Mouse (Mus musculus) G1E (cell line): ENCODE results near the gene Gm17268. TPM values are rescaled to one million over a fixed set of nuclear protein-coding genes. Genes with fewer than 3 reads are reported as not detected.

Experiments used
- ATAC-seq: 2 replicates; pipeline ENCODE4 v1.8.0; 2016; ENCODE audit warnings: mild to moderate bottlenecking; ENCODE audit not compliant: insufficient number of reproducible peaks, poor library complexity, low FRiP score, severe bottlenecking; ENCODE audit errors: extremely low read depth
- DNase-seq: peaks from one replicate; pipeline ENCODE4 v3.0.0; 2012; ENCODE audit warnings: low spot score
- H3K27me3 ChIP-seq: 2 replicates; pipeline ENCODE4 v1.6.1; 2012; ENCODE audit warnings: mild to moderate bottlenecking, low read length, inconsistent platforms; ENCODE audit not compliant: insufficient read depth
- H3K36me3 ChIP-seq: replicated peaks from 2 replicates; pipeline ENCODE3; 2012; ENCODE audit warnings: mild to moderate bottlenecking, inconsistent platforms
- H3K4me1 ChIP-seq: 2 replicates; pipeline ENCODE4 v1.6.1; 2012; ENCODE audit warnings: low read depth, low read length, inconsistent platforms, mixed read lengths; ENCODE audit not compliant: insufficient read depth
- H3K4me3 ChIP-seq: 2 replicates; pipeline ENCODE4 v1.5.1; 2012; ENCODE audit warnings: low read depth, mild to moderate bottlenecking, inconsistent platforms, low read length, moderate library complexity, mixed read lengths
- H3K9me3 ChIP-seq: replicated peaks from 2 replicates; pipeline ENCODE4 v1.6.1; 2012; ENCODE audit warnings: inconsistent platforms
- CTCF ChIP-seq: IDR thresholded peaks from 2 replicates; pipeline ENCODE4 v1.5.1; 2012; ENCODE audit warnings: low read depth, low read length, inconsistent platforms, mixed read lengths
- GATA1 ChIP-seq: IDR thresholded peaks from 2 replicates; pipeline ENCODE4 v1.6.1; 2012; ENCODE audit warnings: borderline replicate concordance, low read length, inconsistent platforms, mixed read lengths
- GATA2 ChIP-seq: IDR thresholded peaks from 2 replicates; pipeline ENCODE4 v1.6.1; 2012; ENCODE audit warnings: low read depth, low read length, inconsistent platforms, borderline replicate concordance
- POLR2AphosphoS5 ChIP-seq: IDR thresholded peaks from 2 replicates; pipeline ENCODE4 v1.6.1; 2012; ENCODE audit warnings: low read depth, low read length, inconsistent platforms; ENCODE audit not compliant: insufficient replicate concordance
- TAL1 ChIP-seq: conservative IDR thresholded peaks from 2 replicates; pipeline ENCODE4 v1.6.1; 2012; ENCODE audit warnings: low read depth, low read length, inconsistent platforms, mixed read lengths
- polyA plus RNA-seq: library from polyadenylated mRNA; stranded (reverse); fragments of >175 nt; gene quantifications from 2 replicates; pipeline ENCODE4 v1.2.3, GENCODE M21; 2012
- total RNA-seq, 2 experiments: library from RNA; stranded (forward) in 1 of 2; stranded (reverse) in 1 of 2; fragments of 200-1000 nt in 1 of 2; fragments of >200 nt in 1 of 2; fragmentation: Nextera tagmentation in 1 of 2; gene quantifications; 2 replicates each; pipeline ENCODE4 v1.2.3; 2014 to 2017

Gm17268 gene
- total and polyA plus RNA-seq, 3 experiments, result not detected

GRCm38 (mm10) chr11:82034446-82034845 is 3.9 kb downstream of the Gm17268 start:
- no peak overlapping the region for H3K4me3 ChIP-seq
- no peaks in the 10 kb centered on the region; the same call in 1 of the 2 replicates for H3K27me3 ChIP-seq
- TF ChIP-seq GATA2 (no peak), GATA1 (no peak), TAL1 (no peak), CTCF (no peak), POLR2AphosphoS5 (no peak)
- no peaks in the 10 kb centered on the region for H3K4me1 ChIP-seq
- H3K36me3 ChIP-seq, result no peaks in the 10 kb centered on the region
- ATAC-seq (no peak), DNase-seq (no peak)
- peaks cover 55% of the 10 kb centered on the region for H3K9me3 ChIP-seq

GRCm38 (mm10) chr11:82032678-82033344 is 5.6 kb downstream of the Gm17268 start:
- ATAC-seq, result no peak
- Histone ChIP-seq H3K4me1 (no peaks in the 10 kb centered on the region), H3K27me3 (no peaks in the 10 kb centered on the region; the same call in 1 of the 2 replicates), H3K9me3 (peaks cover 57% of the 10 kb centered on the region), H3K36me3 (no peaks in the 10 kb centered on the region), H3K4me3 (no peak overlapping the region)
- TF ChIP-seq TAL1, result no peak
- DNase-seq, result no peak

- H3K27me3 ChIP-seq, result no peaks in the 10 kb centered on the region; the same call in 1 of the 2 replicates
- TF ChIP-seq TAL1 (no peak), CTCF (no peak), POLR2AphosphoS5 (no peak), GATA1 (no peak), GATA2 (no peak)
- DNase-seq, result no peak
- no peak for ATAC-seq
- H3K4me3 ChIP-seq, result no peak overlapping the region
- H3K4me1 ChIP-seq, result no peaks in the 10 kb centered on the region
- H3K9me3 ChIP-seq, result peaks cover 59% of the 10 kb centered on the region
- no peaks in the 10 kb centered on the region for H3K36me3 ChIP-seq
Measured at GRCm38 (mm10) chr11:82032136-82032535, 6.2 kb downstream of the Gm17268 start.

GRCm38 (mm10) chr11:82030171-82030570 is 8.2 kb downstream of the Gm17268 start:
- Histone ChIP-seq H3K9me3 (peaks cover 63% of the 10 kb centered on the region), H3K36me3 (no peaks in the 10 kb centered on the region), H3K27me3 (no peaks in the 10 kb centered on the region), H3K4me3 (no peak overlapping the region), H3K4me1 (no peaks in the 10 kb centered on the region)
- TF ChIP-seq GATA1, result no peak
- TF ChIP-seq POLR2AphosphoS5, result no peak
- no peak for TF ChIP-seq GATA2
- TF ChIP-seq CTCF, result no peak
- TF ChIP-seq TAL1, result no peak
- DNase-seq (no peak), ATAC-seq (no peak)

GRCm38 (mm10) chr11:82023769-82024168 is 14.6 kb downstream of the Gm17268 start:
- Histone ChIP-seq H3K9me3 (peaks cover 62% of the 10 kb centered on the region), H3K4me1 (no peaks in the 10 kb centered on the region), H3K4me3 (no peak overlapping the region), H3K27me3 (no peaks in the 10 kb centered on the region), H3K36me3 (no peaks in the 10 kb centered on the region)
- no peak for ATAC-seq
- TF ChIP-seq TAL1, result no peak
- TF ChIP-seq GATA1, result no peak
- no peak for TF ChIP-seq CTCF
- no peak for TF ChIP-seq GATA2
- no peak for TF ChIP-seq POLR2AphosphoS5
- DNase-seq, result no peak

- ATAC-seq, result no peak
- Histone ChIP-seq H3K9me3 (peaks cover 55% of the 10 kb centered on the region), H3K36me3 (no peaks in the 10 kb centered on the region), H3K27me3 (no peaks in the 10 kb centered on the region), H3K4me3 (no peak overlapping the region), H3K4me1 (no peaks in the 10 kb centered on the region)
- no peak for DNase-seq
- no peak for TF ChIP-seq CTCF
Measured at GRCm38 (mm10) chr11:82022504-82023056, 15.8 kb downstream of the Gm17268 start.

- no peak for ATAC-seq
Measured at GRCm38 (mm10) chr11:82021406-82021805, 17.0 kb downstream of the Gm17268 start.

More at GRCm38 (mm10) chr11:82021406-82021805, 17.0 kb downstream of the Gm17268 start:
- no peaks in the 10 kb centered on the region for H3K27me3 ChIP-seq
- TF ChIP-seq GATA2, result no peak
- no peak for TF ChIP-seq CTCF
- no peak for TF ChIP-seq GATA1
- no peak for TF ChIP-seq POLR2AphosphoS5
- TF ChIP-seq TAL1, result no peak
- H3K36me3 ChIP-seq, result no peaks in the 10 kb centered on the region
- H3K4me1 ChIP-seq, result no peaks in the 10 kb centered on the region
- H3K9me3 ChIP-seq, result peaks cover 59% of the 10 kb centered on the region
- no peak for DNase-seq
- H3K4me3 ChIP-seq, result no peak overlapping the region
